Mouse (Mus musculus) right cerebral cortex, postnatal 14 days (tissue): ENCODE results near the gene Gm21987.
A peak's percentile ranks its signal among the peaks of the same experiment; 100 is the strongest.

ENCODE experiments used
- DNase-seq: peaks from one replicate; pipeline ENCODE4 v3.0.0; 2022

Gm21987 gene

GRCm38 (mm10) chr16:38350361-38350855 lies 3.6 kb downstream of the Gm21987 start:
- DNase-seq, result no peak

- DNase-seq, result no peak
Observed at GRCm38 (mm10) chr16:38350939-38351338, 4.1 kb downstream of the Gm21987 start.

- DNase-seq, result no peak
Observed at GRCm38 (mm10) chr16:38352031-38352430, 5.2 kb downstream of the Gm21987 start.

DNA sequence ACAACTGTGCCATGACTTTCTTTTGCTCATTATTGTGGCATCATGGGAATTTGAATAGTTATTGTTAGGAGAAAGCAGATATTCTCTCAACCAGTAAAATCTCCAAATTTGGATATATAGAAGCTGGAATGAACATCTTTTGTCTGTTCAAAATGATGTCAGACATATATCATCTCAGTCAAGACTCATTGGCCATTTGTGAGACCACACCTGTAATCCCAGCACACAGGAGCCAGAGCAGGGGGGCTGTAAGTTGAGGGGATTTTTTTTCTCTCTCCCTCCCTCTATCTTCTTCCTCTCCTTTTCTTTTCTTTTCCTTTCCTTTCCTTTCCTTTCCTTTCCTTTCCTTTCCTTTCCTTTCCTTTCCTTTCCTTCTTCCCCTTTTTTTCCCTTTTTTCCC lies 6.0 kb downstream of the Gm21987 start:
- DNase-seq, result no peak

GRCm38 (mm10) chr16:38353642-38354041 lies 6.8 kb downstream of the Gm21987 start:
- no peak for DNase-seq

GRCm38 (mm10) chr16:38354185-38354913 lies 7.5 kb downstream of the Gm21987 start:
- no peak for DNase-seq

DNA sequence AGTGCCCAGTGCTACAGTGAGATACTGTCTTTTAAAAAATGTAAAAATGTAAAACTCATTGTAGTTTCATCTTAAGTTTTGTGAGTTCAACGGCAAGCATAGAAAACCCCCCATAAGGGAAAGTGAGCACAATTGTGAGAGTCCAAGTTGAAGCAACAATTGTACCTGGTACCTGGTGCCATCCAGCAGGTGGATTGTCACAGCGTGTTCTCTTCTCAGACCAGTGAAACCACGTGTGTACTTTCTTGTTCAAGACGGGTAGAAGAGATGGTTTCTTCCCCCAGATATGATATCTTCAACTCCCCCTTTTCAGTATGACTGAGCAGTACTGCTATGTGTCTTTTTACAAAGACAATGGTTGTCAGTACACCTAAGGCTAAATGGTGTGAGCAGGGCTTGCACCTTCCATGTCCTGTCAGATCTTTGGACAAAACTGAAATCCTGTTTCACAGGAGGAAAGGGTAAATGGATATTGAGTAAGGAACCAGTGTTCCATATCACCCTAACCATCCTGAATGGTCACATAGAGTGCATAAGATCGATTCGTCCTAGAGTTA lies 11.5 kb downstream of the Gm21987 start:
- DNase-seq, result no peak

DNA sequence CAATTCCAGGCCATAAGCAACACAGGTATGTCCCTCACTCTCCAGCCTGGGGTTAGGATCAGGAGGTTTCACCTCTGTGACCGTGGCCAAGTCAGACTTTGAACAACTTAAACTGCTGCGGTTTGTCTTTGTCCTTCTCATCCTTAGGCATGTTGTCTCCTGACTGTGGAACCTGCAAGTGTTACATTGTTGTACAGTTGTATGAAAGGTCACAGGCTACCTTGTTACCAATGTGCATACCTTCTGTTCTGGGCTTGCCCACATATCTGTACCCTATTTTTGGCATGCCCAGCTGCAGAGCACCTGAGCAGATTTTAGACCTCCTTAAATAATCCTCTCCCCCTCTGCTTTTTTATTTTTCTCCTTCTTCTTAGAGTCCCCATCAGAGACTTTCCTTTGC lies 12.4 kb downstream of the Gm21987 start:
- DNase-seq, result no peak

DNA sequence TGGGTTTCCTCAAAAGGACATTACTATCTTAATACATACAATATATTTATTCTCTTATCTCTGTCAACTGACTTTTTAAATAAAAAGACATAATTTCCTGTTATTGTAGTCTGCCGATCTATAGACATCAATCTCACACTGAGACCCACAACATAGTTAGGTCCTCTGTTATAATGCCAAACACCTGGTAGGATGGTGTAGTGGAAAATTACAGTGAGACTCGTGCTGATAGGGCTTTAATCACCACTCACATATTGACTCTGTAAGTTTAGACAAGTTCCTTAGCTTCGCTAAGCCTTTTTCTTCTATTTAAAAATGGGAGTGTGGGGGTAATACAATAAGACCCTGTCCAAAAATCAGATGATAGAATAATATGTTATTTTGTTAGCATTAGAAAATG lies 13.0 kb downstream of the Gm21987 start:
- no peak for DNase-seq

DNA sequence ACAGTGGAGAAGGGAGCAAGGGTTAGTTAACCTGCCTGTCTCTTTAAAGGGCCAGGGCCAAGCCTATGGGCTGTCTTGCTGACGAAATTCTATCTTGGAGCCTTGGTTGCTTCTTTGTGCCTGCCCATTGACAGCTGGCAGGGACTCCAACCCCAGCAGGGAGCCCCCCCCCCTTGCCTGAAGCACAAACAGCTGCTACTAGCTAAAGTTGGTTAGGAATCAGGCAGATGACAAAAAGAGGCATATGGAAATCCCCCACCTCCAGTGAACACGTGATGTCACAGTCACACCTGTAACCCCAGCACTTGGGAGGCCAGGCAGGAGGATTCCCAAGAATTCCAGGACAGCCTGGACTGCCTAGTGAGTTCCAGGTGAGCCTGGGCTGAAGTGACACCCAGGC lies 13.5 kb downstream of the Gm21987 start:
- DNase-seq, result no peak

DNA sequence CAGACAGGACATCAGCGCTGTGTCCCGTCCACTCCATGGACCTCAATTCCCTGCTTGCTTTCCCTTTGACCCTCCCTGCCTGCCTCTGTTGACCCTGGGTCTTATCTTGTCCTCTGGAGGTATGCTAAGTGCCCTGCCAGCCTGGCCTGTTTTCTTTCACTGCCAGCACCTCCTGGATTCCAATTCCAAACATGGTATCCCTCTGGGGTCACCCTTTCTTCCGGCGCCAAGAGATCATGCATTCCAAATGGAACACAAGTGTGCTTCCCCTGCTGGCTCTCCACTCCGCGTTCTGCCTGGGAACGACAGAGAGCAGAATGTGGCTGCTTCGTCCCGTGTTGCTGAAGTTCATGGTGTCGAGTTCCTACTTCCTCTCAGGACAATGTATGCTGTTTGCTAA lies 15.1 kb downstream of the Gm21987 start, which contains the start of gene Popdc2:
TSS of gene Popdc2 (plus strand) at position 277 of the 400 bp plus-strand sequence.
- no peak for DNase-seq

DNA sequence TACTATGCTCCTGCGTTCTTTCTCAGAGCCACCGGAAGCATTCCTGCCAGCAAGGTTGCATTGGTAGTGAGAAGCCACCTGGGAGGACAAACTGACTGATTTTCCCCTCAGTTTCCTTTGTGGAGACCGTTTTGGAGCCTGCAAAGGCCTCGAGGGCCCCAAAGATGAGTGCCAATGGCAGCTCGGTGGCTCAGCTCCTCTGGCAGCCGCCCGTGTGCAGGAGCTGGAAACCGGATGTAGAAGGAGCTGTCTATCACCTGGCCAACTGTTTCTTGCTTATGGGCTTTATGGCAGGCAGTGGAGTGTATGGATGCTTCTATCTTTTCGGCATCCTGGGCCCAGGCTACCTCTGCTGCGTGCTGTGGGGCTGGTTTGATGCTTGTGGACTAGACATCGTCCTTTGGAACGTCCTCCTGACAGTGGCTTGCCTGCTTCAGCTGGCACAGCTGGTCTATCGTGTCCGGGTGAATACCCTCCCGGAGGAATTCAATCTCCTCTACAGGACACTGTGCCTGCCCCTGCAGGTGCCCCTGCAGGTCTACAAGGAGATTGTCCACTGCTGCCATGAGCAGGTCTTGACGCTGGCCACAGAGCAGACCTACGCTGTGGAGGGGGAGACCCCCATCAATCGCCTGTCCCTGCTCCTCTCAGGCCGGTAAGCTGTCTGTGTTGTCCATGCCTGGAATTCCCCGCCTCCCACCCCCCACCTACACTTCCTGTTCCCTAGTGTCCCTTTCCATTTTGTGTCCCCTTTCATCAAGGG lies 15.8 kb downstream of the Gm21987 start:
- no peak for DNase-seq

DNA sequence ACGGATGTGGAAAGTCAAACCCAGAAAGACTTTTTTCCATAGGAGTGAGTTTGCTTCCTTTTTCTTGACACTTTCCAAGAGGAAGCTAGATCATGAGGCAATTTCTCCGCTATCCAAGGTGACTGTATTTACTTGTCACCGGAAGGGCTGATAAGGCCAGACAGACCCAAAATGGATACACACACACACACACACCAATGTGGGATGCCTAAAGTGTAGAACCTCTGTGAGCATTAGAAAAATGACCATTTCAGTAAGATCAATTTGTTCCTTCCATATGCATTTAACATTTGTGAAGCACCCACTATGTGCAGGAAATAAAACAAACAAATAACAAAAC lies 16.4 kb downstream of the Gm21987 start:
- DNase-seq, result no peak

GRCm38 (mm10) chr16:38363657-38364056 lies 16.8 kb downstream of the Gm21987 start:
- no peak for DNase-seq

GRCm38 (mm10) chr16:38365390-38365789 lies 18.6 kb downstream of the Gm21987 start:
- no peak for DNase-seq

DNA sequence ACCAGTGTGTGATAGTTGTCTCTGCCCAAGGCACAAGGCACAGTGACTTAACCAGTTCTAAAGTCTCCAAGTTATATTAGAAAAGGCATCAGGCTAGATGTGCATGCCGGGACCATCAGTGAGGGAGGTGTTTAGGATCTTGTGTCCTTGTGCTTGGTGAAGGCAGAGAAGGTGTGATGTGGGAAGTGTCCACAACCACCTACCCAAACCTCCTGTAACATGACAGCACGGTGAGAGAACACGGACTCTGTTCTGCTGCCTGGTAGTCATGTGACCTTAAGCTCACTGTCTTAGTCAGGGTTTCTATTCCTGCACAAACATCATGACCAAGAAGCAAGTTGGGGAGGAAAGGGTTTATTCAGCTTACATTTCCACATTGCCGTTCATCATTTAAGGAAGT lies 19.4 kb downstream of the Gm21987 start:
- no peak for DNase-seq

GRCm38 (mm10) chr16:38368336-38368735 lies 21.5 kb downstream of the Gm21987 start:
- peak; percentile 52 for DNase-seq

DNA sequence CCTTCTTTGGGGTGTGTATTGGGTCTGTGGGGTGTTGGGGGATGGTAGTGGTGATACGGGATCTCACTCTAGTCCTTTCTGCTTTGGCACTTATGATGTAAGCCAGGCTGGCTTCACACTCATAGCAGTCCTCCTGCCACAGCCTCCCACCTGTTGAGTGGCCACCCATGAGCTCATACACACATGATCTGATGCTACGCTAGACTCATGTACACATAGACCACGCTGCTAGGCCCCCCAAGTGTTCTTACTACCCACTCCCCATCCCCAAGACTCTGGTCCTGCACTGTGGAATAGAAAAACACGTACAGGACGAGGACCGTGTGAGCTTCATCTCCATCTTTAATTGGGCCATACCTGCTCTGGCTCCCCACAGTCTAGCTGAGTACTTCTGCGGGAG lies 22.2 kb downstream of the Gm21987 start:
- no peak for DNase-seq

DNA sequence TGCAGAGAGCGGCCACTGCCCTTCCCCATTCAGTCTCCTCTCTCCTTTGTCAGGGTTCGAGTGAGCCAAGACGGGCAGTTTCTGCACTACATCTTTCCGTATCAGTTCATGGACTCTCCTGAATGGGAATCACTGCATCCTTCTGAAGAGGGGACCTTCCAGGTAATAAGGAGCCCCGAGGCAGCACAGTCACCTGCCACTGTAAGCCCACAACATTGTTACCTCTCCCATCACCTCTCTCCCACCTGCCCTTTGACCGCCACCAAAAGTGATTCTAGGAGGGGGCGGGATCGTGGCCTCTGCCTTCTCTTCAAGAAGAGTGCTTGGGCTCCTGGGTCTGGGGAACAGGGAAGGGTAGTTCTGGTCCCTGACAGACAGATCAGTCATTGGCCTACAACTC lies 22.6 kb downstream of the Gm21987 start:
- DNase-seq, result no peak

- no peak for DNase-seq
Observed at GRCm38 (mm10) chr16:38369992-38370484, 23.2 kb downstream of the Gm21987 start.

GRCm38 (mm10) chr16:38370633-38371374 lies 24.0 kb downstream of the Gm21987 start:
- DNase-seq, result no peak

DNA sequence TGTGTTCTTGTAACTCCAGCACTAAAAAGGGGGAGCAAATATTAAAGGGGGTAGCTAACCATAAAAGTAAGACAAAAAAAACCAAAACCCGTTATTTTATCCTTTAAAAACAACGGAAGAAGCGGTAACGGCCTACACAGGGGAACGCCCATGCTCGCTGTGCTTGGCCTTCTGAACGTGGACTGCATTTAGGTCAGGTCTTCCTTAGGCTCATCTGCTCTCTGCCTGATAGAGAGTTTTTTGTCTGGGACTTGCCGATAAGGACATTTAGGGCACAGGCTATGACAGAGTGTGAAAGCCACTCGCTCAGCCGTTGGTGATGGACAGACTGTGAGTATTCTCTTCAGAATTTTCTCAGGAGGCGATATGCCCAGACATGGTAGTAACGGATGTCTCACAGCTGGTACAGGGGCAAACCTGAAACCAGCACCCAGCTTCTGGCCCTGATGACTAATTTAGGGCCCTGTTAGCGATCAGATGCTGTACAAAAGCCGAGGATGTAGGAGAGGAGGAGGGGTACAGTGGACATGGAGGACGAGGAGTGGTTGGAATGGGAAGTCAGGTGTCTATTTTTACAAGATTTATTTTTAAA lies 25.0 kb downstream of the Gm21987 start:
- no peak for DNase-seq

DNA sequence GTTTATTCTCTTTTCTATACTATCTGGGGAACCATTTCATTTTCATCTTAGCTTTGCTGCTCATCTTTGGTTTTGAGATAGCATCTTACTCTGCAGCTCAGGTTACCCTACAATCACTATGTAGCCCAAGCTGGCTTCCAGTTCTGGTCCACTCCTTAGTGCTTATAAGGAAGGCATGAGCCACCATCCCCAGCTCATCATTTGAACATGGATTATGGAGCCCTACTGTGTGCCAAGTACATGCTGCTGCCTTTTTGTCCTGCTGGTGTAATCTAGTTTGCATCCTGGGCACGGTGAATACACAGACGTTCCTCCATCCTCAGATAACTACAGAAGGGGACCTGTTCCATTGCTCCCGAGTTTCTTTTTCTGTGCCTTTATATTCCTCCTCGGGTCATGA lies 26.0 kb downstream of the Gm21987 start:
- no peak for DNase-seq
